Mouse (Mus musculus): Measurements from ENCODE around the gene Col26a1. TPM values are rescaled to one million over a fixed set of nuclear protein-coding genes. Genes with fewer than 3 reads are reported as not detected.

Gene Col26a1
- polyA plus RNA-seq, 1 experiment, result 2.0 TPM

GRCm38 (mm10) chr5:136914183-136914582, 31.2 kb upstream of the Col26a1 start:
- Histone ChIP-seq H3K4me3 (replicated peaks; ENCODE audit: extremely low read depth, low read depth, low read length) (no peak overlapping the region), H3K4me1 (ENCODE audit: control insufficient read depth, insufficient read depth, low read length) (no peaks in the 10 kb centered on the region)
- TF ChIP-seq CTCF (IDR thresholded peaks at IDR 0.05; ENCODE audit: insufficient read depth, low read length), result no peak
- 79% methylated on average over 3 of the region's 3 CpGs for WGBS
- no peak for DNase-seq

GRCm38 (mm10) chr5:136907991-136908857, 25.2 kb upstream of the Col26a1 start, which contains the start of gene Ift22:
Gene Ift22, plus strand, starts transcription at chr5:136908150.
- 7% methylated on average over 32 of the region's 32 CpGs for WGBS

GRCm38 (mm10) chr5:136907587-136907986, 24.6 kb upstream of the Col26a1 start:
- H3K4me3 ChIP-seq (replicated peaks; ENCODE audit: extremely low read depth, low read depth, low read length), result no peak overlapping the region
- 39% methylated on average over 9 of the region's 9 CpGs for WGBS
- TF ChIP-seq CTCF (IDR thresholded peaks at IDR 0.05; ENCODE audit: insufficient read depth, low read length), result no peak
- no peak for TF ChIP-seq POLR2A (IDR thresholded peaks at IDR 0.05; ENCODE audit: borderline replicate concordance, extremely low read depth, low read depth, low read length)

More at GRCm38 (mm10) chr5:136907991-136908857, 25.2 kb upstream of the Col26a1 start, which contains the start of gene Ift22:
- Histone ChIP-seq H3K4me1 (ENCODE audit: control insufficient read depth, insufficient read depth, low read length) (no peaks in the 10 kb centered on the region; the same call in 1 of the 2 replicates), H3K4me3 (replicated peaks; ENCODE audit: extremely low read depth, low read depth, low read length) (peak within 1 kb of the TSS; percentile 60)
- DNase-seq, result peak; percentile 93
- no peak for TF ChIP-seq CTCF (IDR thresholded peaks at IDR 0.05; ENCODE audit: insufficient read depth, low read length)
- TF ChIP-seq POLR2A (IDR thresholded peaks at IDR 0.05; ENCODE audit: borderline replicate concordance, extremely low read depth, low read depth, low read length), result no peak; the same call in 1 of the 2 replicates

GRCm38 (mm10) chr5:136905630-136906029, 22.6 kb upstream of the Col26a1 start:
- 52% methylated on average over 7 of the region's 7 CpGs for WGBS
- H3K4me1 ChIP-seq (ENCODE audit: control insufficient read depth, insufficient read depth, low read length), result no peaks in the 10 kb centered on the region; the same call in 1 of the 2 replicates
- TF ChIP-seq CTCF (IDR thresholded peaks at IDR 0.05; ENCODE audit: insufficient read depth, low read length) (peak; percentile 35; the same call in 1 of the 2 replicates), POLR2A (IDR thresholded peaks at IDR 0.05; ENCODE audit: borderline replicate concordance, extremely low read depth, low read depth, low read length) (no peak)
- H3K4me3 ChIP-seq (replicated peaks; ENCODE audit: extremely low read depth, low read depth, low read length), result no peak overlapping the region
- DNase-seq, result peak; percentile 31

More at GRCm38 (mm10) chr5:136907587-136907986, 24.6 kb upstream of the Col26a1 start:
- H3K4me1 ChIP-seq (ENCODE audit: control insufficient read depth, insufficient read depth, low read length), result no peaks in the 10 kb centered on the region; the same call in 1 of the 2 replicates
- DNase-seq, result no peak

GRCm38 (mm10) chr5:136904621-136905020, 21.6 kb upstream of the Col26a1 start:
- Histone ChIP-seq H3K4me3 (replicated peaks; ENCODE audit: extremely low read depth, low read depth, low read length) (no peak overlapping the region), H3K4me1 (ENCODE audit: control insufficient read depth, insufficient read depth, low read length) (no peaks in the 10 kb centered on the region; the same call in 1 of the 2 replicates)
- WGBS, result 59% methylated on average over 3 of the region's 3 CpGs
- no peak for DNase-seq
- TF ChIP-seq POLR2A (IDR thresholded peaks at IDR 0.05; ENCODE audit: borderline replicate concordance, extremely low read depth, low read depth, low read length) (no peak), CTCF (IDR thresholded peaks at IDR 0.05; ENCODE audit: insufficient read depth, low read length) (no peak)

GRCm38 (mm10) chr5:136895529-136895963, 12.5 kb upstream of the Col26a1 start:
- TF ChIP-seq CTCF (IDR thresholded peaks at IDR 0.05; ENCODE audit: insufficient read depth, low read length) (no peak), POLR2A (IDR thresholded peaks at IDR 0.05; ENCODE audit: borderline replicate concordance, extremely low read depth, low read depth, low read length) (no peak)
- WGBS, result 46% methylated on average over 10 of the region's 10 CpGs
- DNase-seq, result no peak
- Histone ChIP-seq H3K4me3 (replicated peaks; ENCODE audit: extremely low read depth, low read depth, low read length) (no peak overlapping the region), H3K4me1 (ENCODE audit: control insufficient read depth, insufficient read depth, low read length) (no peaks in the 10 kb centered on the region)

GRCm38 (mm10) chr5:136894840-136895528, 12.0 kb upstream of the Col26a1 start:
- DNase-seq, result no peak
- H3K4me1 ChIP-seq (ENCODE audit: control insufficient read depth, insufficient read depth, low read length), result no peaks in the 10 kb centered on the region
- 57% methylated on average over 25 of the region's 25 CpGs for WGBS
- TF ChIP-seq POLR2A (IDR thresholded peaks at IDR 0.05; ENCODE audit: borderline replicate concordance, extremely low read depth, low read depth, low read length) (no peak), CTCF (IDR thresholded peaks at IDR 0.05; ENCODE audit: insufficient read depth, low read length) (no peak)
- H3K4me3 ChIP-seq (replicated peaks; ENCODE audit: extremely low read depth, low read depth, low read length), result no peak overlapping the region

GRCm38 (mm10) chr5:136888539-136889355, 5.7 kb upstream of the Col26a1 start:
- H3K4me1 ChIP-seq (ENCODE audit: control insufficient read depth, insufficient read depth, low read length), result no peaks in the 10 kb centered on the region
- DNase-seq, result no peak
- H3K4me3 ChIP-seq (replicated peaks; ENCODE audit: extremely low read depth, low read depth, low read length), result no peak overlapping the region
- TF ChIP-seq CTCF (IDR thresholded peaks at IDR 0.05; ENCODE audit: insufficient read depth, low read length) (no peak), POLR2A (IDR thresholded peaks at IDR 0.05; ENCODE audit: borderline replicate concordance, extremely low read depth, low read depth, low read length) (no peak)
- 49% methylated on average over 19 of the region's 19 CpGs for WGBS

- no peak for DNase-seq
- H3K4me1 ChIP-seq (ENCODE audit: control insufficient read depth, insufficient read depth, low read length), result no peaks in the 10 kb centered on the region
- TF ChIP-seq CTCF (IDR thresholded peaks at IDR 0.05; ENCODE audit: insufficient read depth, low read length) (no peak), POLR2A (IDR thresholded peaks at IDR 0.05; ENCODE audit: borderline replicate concordance, extremely low read depth, low read depth, low read length) (no peak)
- 40% methylated on average over 7 of the region's 7 CpGs for WGBS
- no peak overlapping the region for H3K4me3 ChIP-seq (replicated peaks; ENCODE audit: extremely low read depth, low read depth, low read length)
These were observed 3.9 kb upstream of the Col26a1 start for GRCm38 (mm10) chr5:136886957-136887356.
